Mouse (Mus musculus) hindbrain, embryonic 16.5 days (tissue): ENCODE results near the gene Ephx1. TPM values are rescaled to one million over a fixed set of nuclear protein-coding genes. Genes with fewer than 3 reads are reported as not detected.

Experiments used
- ATAC-seq: fragments of 200-750 bp; cut with Nextera tagmentation; 2 replicates; pipeline ENCODE4 v1.8.0; 2017; ENCODE audit warnings: moderate TSS enrichment, moderate library complexity
- H3K27ac ChIP-seq: fragments of 300-500 bp; sonication (generic); 2 replicates; pipeline ENCODE4 v1.5.1; 2014; ENCODE audit warnings: low read depth, mild to moderate bottlenecking, control low read depth, low read length, moderate library complexity
- H3K27me3 ChIP-seq: fragments of 300-500 bp; sonication (generic); replicated peaks from 2 replicates; pipeline ENCODE4 v1.6.1; 2014; ENCODE audit warnings: low read length; ENCODE audit not compliant: control insufficient read depth, insufficient read depth
- H3K36me3 ChIP-seq: fragments of 300-500 bp; sonication (generic); 2 replicates; pipeline ENCODE4 v1.6.1; 2014; ENCODE audit warnings: mild to moderate bottlenecking, low read length, moderate library complexity, mixed read lengths; ENCODE audit not compliant: control insufficient read depth, insufficient read depth
- H3K4me1 ChIP-seq: fragments of 300-500 bp; sonication (generic); 2 replicates; pipeline ENCODE4 v1.6.1; 2014; ENCODE audit warnings: low read depth, low read length; ENCODE audit not compliant: control insufficient read depth, insufficient read depth
- H3K4me2 ChIP-seq: fragments of 300-500 bp; sonication (generic); 2 replicates; pipeline ENCODE4 v1.6.1; 2014; ENCODE audit warnings: mild to moderate bottlenecking, low read length, control low read depth, moderate library complexity
- H3K4me3 ChIP-seq: fragments of 300-500 bp; sonication (generic); 2 replicates; pipeline ENCODE4 v1.5.1; 2014; ENCODE audit warnings: mild to moderate bottlenecking, low read length, control low read depth, moderate library complexity
- H3K9ac ChIP-seq: fragments of 300-500 bp; sonication (generic); 2 replicates; pipeline ENCODE4 v1.6.1; 2014; ENCODE audit warnings: low read depth, mild to moderate bottlenecking, control low read depth, low read length, moderate library complexity
- H3K9me3 ChIP-seq: fragments of 300-500 bp; sonication (generic); 2 replicates; pipeline ENCODE4 v1.6.1; 2014; ENCODE audit warnings: mild to moderate bottlenecking, low read length, moderate library complexity; ENCODE audit not compliant: control insufficient read depth
- WGBS: fragments of 180-500 bp; shearing (Covaris S2); extraction: QIAGEN DNeasy Blood & Tissue Kit; methylation state at CpG from one replicate; pipeline ENCODE4 v1.1.7; 2014; 5-methylcytosine and 5-hydroxymethylcytosine counted together
- polyA plus RNA-seq: library from polyadenylated mRNA; unstranded; fragments of >200 nt; fragmentation: Nextera tagmentation; extraction: Ambion mirVana; gene quantifications from 2 replicates; pipeline ENCODE4 v1.2.1, GENCODE M21; 2015

Ephx1 gene
- polyA plus RNA-seq, 1 experiment from 2014 or later, result 16.4 TPM

GRCm38 (mm10) chr1:180966542-180966941, 54.2 kb downstream of the Ephx1 start:
- H3K27ac ChIP-seq, result no peak overlapping the region
- H3K9ac ChIP-seq, result no peak overlapping the region
- no peak for ATAC-seq
- H3K27me3 ChIP-seq, result no peaks in the 10 kb centered on the region
- H3K4me2 ChIP-seq, result no peak overlapping the region
- H3K9me3 ChIP-seq, result no peaks in the 10 kb centered on the region
- no peak overlapping the region for H3K4me3 ChIP-seq
- WGBS, result 61% methylated on average over 3 of the region's 3 CpGs
- H3K4me1 ChIP-seq, result no peaks in the 10 kb centered on the region
- no peaks in the 10 kb centered on the region for H3K36me3 ChIP-seq

GRCm38 (mm10) chr1:180965786-180966185, 54.9 kb downstream of the Ephx1 start:
- Histone ChIP-seq H3K4me2 (no peak overlapping the region), H3K27ac (no peak overlapping the region), H3K9ac (no peak overlapping the region), H3K36me3 (no peaks in the 10 kb centered on the region), H3K4me3 (no peak overlapping the region), H3K27me3 (no peaks in the 10 kb centered on the region), H3K9me3 (no peaks in the 10 kb centered on the region), H3K4me1 (no peaks in the 10 kb centered on the region)
- whole genome bisulfite sequencing, result 85% methylated on average over 3 of the region's 3 CpGs
- no peak for ATAC-seq

- H3K9ac ChIP-seq, result no peak overlapping the region
- no peaks in the 10 kb centered on the region for H3K36me3 ChIP-seq
- 47% methylated on average over 3 of the region's 3 CpGs for WGBS
- H3K27me3 ChIP-seq, result no peaks in the 10 kb centered on the region
- ATAC-seq, result no peak
- H3K4me3 ChIP-seq, result no peak overlapping the region
- no peak overlapping the region for H3K4me2 ChIP-seq
- H3K27ac ChIP-seq, result no peak overlapping the region
- no peaks in the 10 kb centered on the region for H3K9me3 ChIP-seq
- H3K4me1 ChIP-seq, result no peaks in the 10 kb centered on the region
Measured at GRCm38 (mm10) chr1:180958797-180959196, 61.9 kb downstream of the Ephx1 start.

- Histone ChIP-seq H3K36me3 (no peaks in the 10 kb centered on the region), H3K27ac (no peak overlapping the region), H3K27me3 (no peaks in the 10 kb centered on the region), H3K9me3 (no peaks in the 10 kb centered on the region), H3K4me2 (no peak overlapping the region), H3K4me1 (no peaks in the 10 kb centered on the region), H3K9ac (no peak overlapping the region), H3K4me3 (no peak overlapping the region)
- ATAC-seq, result no peak
- 95% methylated on average over 3 of the region's 3 CpGs for WGBS
Measured at GRCm38 (mm10) chr1:180957989-180958388, 62.7 kb downstream of the Ephx1 start.

GRCm38 (mm10) chr1:180956973-180957381, 63.7 kb downstream of the Ephx1 start:
- no peak overlapping the region for H3K4me2 ChIP-seq
- no peak overlapping the region for H3K27ac ChIP-seq
- ATAC-seq, result no peak
- H3K36me3 ChIP-seq, result no peaks in the 10 kb centered on the region
- H3K27me3 ChIP-seq, result no peaks in the 10 kb centered on the region
- H3K4me3 ChIP-seq, result no peak overlapping the region
- no peaks in the 10 kb centered on the region for H3K4me1 ChIP-seq
- H3K9ac ChIP-seq, result no peak overlapping the region
- H3K9me3 ChIP-seq, result no peaks in the 10 kb centered on the region
- WGBS, result 84% methylated on average over 8 of the region's 8 CpGs

- Histone ChIP-seq H3K9me3 (no peaks in the 10 kb centered on the region), H3K4me2 (no peak overlapping the region), H3K4me1 (no peaks in the 10 kb centered on the region), H3K4me3 (no peak overlapping the region), H3K27me3 (no peaks in the 10 kb centered on the region), H3K27ac (no peak overlapping the region), H3K9ac (no peak overlapping the region), H3K36me3 (no peaks in the 10 kb centered on the region)
- ATAC-seq, result no peak
- WGBS, result 93% methylated on average over 8 of the region's 8 CpGs
Measured at GRCm38 (mm10) chr1:180956401-180956800, 64.3 kb downstream of the Ephx1 start.

- Histone ChIP-seq H3K27ac (no peak overlapping the region), H3K4me1 (no peaks in the 10 kb centered on the region), H3K27me3 (no peaks in the 10 kb centered on the region), H3K9me3 (no peaks in the 10 kb centered on the region), H3K4me3 (no peak overlapping the region), H3K9ac (no peak overlapping the region), H3K36me3 (no peaks in the 10 kb centered on the region), H3K4me2 (no peak overlapping the region)
- WGBS, result 93% methylated on average over 5 of the region's 5 CpGs
- no peak for ATAC-seq
Measured at GRCm38 (mm10) chr1:180952808-180953207, 67.9 kb downstream of the Ephx1 start.

- no peak overlapping the region for H3K4me3 ChIP-seq
- ATAC-seq, result no peak
- 78% methylated on average over 6 of the region's 6 CpGs for WGBS
Measured at GRCm38 (mm10) chr1:180952085-180952746, 68.5 kb downstream of the Ephx1 start.

GRCm38 (mm10) chr1:180946448-180946847, 74.3 kb downstream of the Ephx1 start:
- no peak overlapping the region for H3K4me2 ChIP-seq
- H3K4me1 ChIP-seq, result peaks cover 17% of the 10 kb centered on the region; the same call in 1 of the 2 replicates
- peaks cover 27% of the 10 kb centered on the region for H3K27me3 ChIP-seq
- H3K9me3 ChIP-seq, result no peaks in the 10 kb centered on the region
- no peak for ATAC-seq
- no peak overlapping the region for H3K9ac ChIP-seq
- WGBS, result 80% methylated on average over 6 of the region's 6 CpGs
- no peak overlapping the region for H3K27ac ChIP-seq
- no peaks in the 10 kb centered on the region for H3K36me3 ChIP-seq
- no peak overlapping the region for H3K4me3 ChIP-seq

More at GRCm38 (mm10) chr1:180952085-180952746, 68.5 kb downstream of the Ephx1 start:
- no peaks in the 10 kb centered on the region for H3K9me3 ChIP-seq
- no peak overlapping the region for H3K27ac ChIP-seq
- no peak overlapping the region for H3K9ac ChIP-seq
- H3K27me3 ChIP-seq, result no peaks in the 10 kb centered on the region
- H3K36me3 ChIP-seq, result no peaks in the 10 kb centered on the region
- H3K4me1 ChIP-seq, result no peaks in the 10 kb centered on the region
- H3K4me2 ChIP-seq, result no peak overlapping the region
